Mouse (Mus musculus): ENCODE measurements at regions not wholly inside any gene's neighbourhood (a gene's known extent, or its start where the extent isn't known, plus 50 kb on each side); places are given as distances from the start of the nearest gene placed in this dataset.
A peak's percentile ranks its signal among the peaks of the same experiment; 100 is the strongest.

GRCm38 (mm10) chr3:65478215-65478614, 50.0 kb upstream of the Tiparp start:
- no peak for DNase-seq (ENCODE audit: low spot score)

DNA sequence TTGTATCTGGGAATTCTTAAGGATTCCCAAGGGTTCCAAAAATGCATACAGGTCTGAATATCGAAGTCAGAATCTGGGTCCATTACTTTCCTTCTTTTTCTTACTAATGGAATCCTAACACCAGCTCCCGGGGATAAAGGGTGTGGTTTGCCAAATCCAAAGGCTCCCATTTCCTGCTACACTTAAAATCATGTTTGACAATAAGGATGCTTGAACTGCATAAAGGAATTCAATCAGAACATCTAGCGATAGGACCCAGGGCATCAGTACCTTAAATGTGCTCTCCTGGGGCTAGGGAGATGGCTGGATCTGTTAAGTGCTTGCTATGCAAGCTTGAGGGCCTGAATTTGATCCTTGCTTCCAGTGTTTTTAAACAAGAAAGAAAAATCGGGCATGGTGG, 51.1 kb upstream of the Tiparp start:
- no peak for DNase-seq (ENCODE audit: low spot score)

GRCm38 (mm10) chr3:65476091-65476953, 51.9 kb upstream of the Tiparp start:
- no peak for DNase-seq (ENCODE audit: low spot score)

DNA sequence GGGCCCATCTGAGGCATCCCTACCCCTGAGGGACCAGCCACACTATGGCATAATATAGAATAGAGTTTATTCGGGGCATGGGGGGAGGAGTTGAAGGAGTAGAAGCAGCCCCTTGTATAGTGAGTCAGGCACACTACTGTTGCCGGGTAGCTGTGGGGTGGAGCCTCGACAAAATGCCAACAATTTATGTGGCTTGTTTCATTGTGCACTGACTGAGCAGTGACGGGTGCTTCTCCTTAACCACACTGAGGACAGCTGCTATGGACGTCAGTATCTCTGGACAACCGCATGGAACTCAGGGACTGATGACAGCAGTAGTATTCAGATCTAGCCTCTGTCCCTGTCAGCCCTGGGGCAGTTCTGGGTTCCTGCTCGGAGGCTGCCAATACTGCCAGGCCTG, 53.6 kb upstream of the Tiparp start:
- no peak for DNase-seq (ENCODE audit: low spot score)

GRCm38 (mm10) chr3:65471796-65472195, 56.4 kb upstream of the Tiparp start:
- peak; percentile 37 for DNase-seq (ENCODE audit: low spot score)

DNA sequence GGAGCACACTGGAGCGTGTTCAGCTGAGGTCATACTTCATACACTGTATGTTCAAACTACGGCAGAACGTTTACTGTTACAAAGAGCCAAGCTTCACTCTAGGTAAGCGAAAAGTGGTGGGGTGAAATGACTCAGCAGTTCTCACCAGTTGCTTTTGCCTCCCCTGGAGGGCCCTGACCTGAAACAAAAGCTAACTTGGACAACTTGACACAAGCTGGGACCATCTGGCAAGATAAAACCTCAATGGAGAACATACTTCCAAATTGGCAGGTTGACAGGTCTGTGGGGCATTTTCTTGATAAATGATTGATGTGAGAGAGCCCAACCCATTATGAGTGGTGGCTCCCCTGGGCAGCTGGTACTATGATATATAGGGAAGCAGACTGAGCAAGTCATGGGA, 59.0 kb upstream of the Tiparp start:
- no peak for DNase-seq (ENCODE audit: low spot score)

DNA sequence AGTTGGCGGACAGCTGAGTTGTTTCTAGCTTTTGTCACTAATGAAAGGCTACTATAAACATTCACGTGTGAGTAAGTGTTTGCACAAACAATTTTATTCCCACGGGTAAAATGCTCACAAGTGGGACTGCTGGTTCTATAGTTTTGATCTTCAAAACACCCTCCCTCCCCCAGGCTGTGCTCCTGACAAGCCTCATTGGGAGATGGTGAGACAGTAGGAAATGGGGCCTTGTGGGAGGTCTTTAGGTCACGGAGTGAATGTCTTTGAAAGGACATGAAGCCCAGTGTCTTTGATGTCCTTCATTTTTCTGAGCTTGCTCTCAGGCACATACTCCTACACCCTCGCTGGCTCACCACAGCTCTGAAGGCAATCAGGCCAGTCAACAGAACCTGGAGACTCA, 63.4 kb upstream of the Tiparp start:
- DNase-seq (ENCODE audit: low spot score) = no peak

DNA sequence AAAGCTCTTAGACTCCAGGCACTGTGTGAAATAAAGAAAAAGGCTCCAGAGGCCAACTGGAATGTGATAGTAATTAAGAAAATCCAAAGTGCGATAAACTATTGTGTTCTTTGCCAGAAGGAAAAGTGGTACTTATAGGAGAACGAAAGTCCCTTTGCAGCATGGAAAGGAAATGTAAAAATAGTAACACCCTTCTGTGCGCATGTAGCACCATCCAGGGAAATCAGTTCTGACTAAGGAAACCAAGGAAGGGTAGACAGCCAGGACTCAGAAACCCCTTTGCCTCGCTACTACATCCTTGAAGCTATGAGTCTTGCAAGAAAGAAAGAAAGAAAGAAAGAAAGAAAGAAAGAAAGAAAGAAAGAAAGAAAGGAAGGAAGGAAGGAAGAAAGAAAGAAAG, 67.3 kb upstream of the Tiparp start:
- no peak for DNase-seq (ENCODE audit: low spot score)

- DNase-seq (ENCODE audit: low spot score) = no peak
Observed at GRCm38 (mm10) chr3:65459702-65460101, 67.3 kb upstream of the Ssr3 start.

- DNase-seq (ENCODE audit: low spot score) = no peak
Observed at GRCm38 (mm10) chr3:65457931-65458330, 65.5 kb upstream of the Ssr3 start.

- peak; percentile 67 for DNase-seq (ENCODE audit: low spot score)
Observed at GRCm38 (mm10) chr3:65455597-65456284, 63.3 kb upstream of the Ssr3 start.

DNA sequence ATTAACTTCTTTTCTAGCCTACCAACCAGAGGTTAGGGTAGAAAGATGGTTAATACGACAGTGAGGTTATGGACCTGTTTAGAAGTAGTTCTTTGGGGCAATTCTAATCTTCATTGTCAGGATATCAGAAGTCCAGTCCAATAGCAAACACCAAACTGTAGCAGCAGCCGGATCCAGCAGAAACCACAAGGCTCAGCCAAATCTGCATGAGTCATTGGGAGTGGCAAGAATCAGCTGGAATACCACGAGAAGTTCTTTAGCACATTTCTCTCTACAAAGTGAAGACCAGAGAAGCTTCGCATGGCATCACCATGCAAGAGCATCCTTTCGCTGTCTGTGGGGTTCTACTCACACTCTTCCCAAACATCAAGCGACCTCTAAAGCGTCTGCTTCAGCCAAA, 61.9 kb upstream of the Ssr3 start:
- DNase-seq (ENCODE audit: low spot score) = no peak

- DNase-seq (ENCODE audit: low spot score) = no peak
Observed at GRCm38 (mm10) chr3:65449176-65449575, 56.8 kb upstream of the Ssr3 start.

- DNase-seq (ENCODE audit: low spot score) = no peak
Observed at GRCm38 (mm10) chr3:65443701-65444100, 51.3 kb upstream of the Ssr3 start.

- DNase-seq (ENCODE audit: low spot score) = no peak
Observed at GRCm38 (mm10) chr3:65442946-65443345, 50.5 kb upstream of the Ssr3 start.

GRCm38 (mm10) chr3:65442269-65442668, 49.8 kb upstream of the Ssr3 start:
- peak; percentile 48 for DNase-seq (ENCODE audit: low spot score)

Measured in heart, adult 8-10 months (tissue).